Mouse (Mus musculus): Measurements from ENCODE around the gene Zfyve21.

DNA sequence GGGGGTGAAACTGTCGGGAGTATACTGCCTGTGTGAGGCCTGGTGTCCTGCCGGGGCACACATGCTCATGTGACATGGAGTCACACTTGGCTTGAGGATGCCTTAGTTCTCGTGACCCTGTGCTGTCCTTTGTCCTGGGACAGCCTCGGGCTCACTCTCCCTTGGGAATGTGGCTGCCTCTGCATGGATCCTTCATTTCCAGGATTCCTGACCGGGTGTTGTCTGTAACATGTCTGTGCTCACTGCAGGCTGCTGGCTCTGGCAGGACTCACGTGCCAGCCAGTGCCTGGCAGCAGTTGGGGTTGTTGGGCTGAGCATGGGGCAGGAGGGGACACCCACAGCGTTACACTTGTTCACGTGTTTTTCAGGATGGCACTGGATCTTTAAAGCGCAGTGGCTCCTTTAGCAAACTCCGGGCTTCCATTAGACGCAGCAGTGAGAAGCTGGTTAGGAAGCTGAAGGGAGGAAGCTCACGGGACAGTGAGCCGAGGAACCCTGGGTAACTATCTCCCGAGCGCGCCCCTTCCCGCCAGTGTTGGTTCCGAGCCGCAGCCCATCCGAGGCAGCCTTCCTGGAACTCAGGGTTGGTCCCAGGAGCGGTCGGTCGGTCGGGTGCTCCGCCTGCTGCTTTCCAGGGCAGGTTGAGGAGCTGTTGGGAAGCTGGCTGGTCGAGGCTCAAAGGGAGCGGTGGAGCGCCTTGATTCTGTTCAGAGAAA lies 18.6 kb upstream of the Zfyve21 start:
- TF ChIP-seq MAX (IDR thresholded peaks at IDR 0.05; ENCODE audit: low read depth) (no peak), USF1 (IDR thresholded peaks at IDR 0.05; ENCODE audit: low read depth) (no peak), POLR2A (IDR thresholded peaks at IDR 0.05; ENCODE audit: insufficient read length, low read depth) (no peak)
